Mouse (Mus musculus) olfactory bulb, adult 2 months (tissue): ENCODE results near the gene Ccdc141.

Experiments
- CTCF ChIP-seq: fragments of 200-500 bp; IDR thresholded peaks from 2 replicates; pipeline ENCODE4 v1.5.1; 2012; ENCODE audit warnings: low read depth, mild to moderate bottlenecking, low read length, moderate library complexity; ENCODE audit not compliant: insufficient read depth
- POLR2A ChIP-seq: fragments of 200-500 bp; IDR thresholded peaks from 2 replicates; pipeline ENCODE4 v1.6.1; 2012; ENCODE audit warnings: mild to moderate bottlenecking, low read depth, low read length, moderate library complexity; ENCODE audit not compliant: insufficient read depth

DNA sequence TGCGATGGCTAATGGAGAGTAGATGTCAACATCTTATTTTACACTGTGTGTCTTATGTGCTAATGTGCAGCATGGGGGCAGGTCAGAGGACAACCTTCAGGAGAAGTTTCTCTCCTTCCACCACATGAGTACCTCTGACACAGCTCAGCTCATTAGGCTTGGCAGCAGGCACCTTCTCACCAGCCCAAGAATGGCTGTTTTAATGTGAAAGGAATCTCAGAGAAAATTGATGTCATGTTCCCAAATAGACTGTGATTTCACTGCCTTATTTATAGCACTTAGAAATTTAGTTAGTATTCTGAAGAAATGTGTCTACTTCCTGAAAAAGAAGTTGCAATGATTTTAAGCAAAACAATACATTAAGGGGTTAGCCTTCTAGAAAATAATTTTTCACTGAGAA is 31.5 kb upstream of the Ccdc141 start:
- no peak for TF ChIP-seq CTCF
- TF ChIP-seq POLR2A = no peak
